Mouse (Mus musculus) liver, embryonic 16.5 days (tissue): ENCODE measurements around the gene Ppfia3. TPM values are rescaled to one million over a fixed set of nuclear protein-coding genes. Genes with fewer than 3 reads are reported as not detected.

Experiments
- ATAC-seq: fragments of 200-750 bp; cut with Nextera tagmentation; 2 replicates; pipeline ENCODE4 v1.8.0; 2017; ENCODE audit warnings: low read depth, mild to moderate bottlenecking, moderate number of reproducible peaks, moderate library complexity
- H3K27ac ChIP-seq: fragments of 300-500 bp; sonication (generic); 2 replicates; pipeline ENCODE4 v1.5.1; 2014; ENCODE audit warnings: mild to moderate bottlenecking, low read length
- H3K27me3 ChIP-seq: fragments of 300-500 bp; sonication (generic); 2 replicates; pipeline ENCODE4 v1.6.1; 2014; ENCODE audit warnings: low read depth, low read length, mixed read lengths; ENCODE audit not compliant: control insufficient read depth, insufficient read depth
- H3K36me3 ChIP-seq: fragments of 300-500 bp; sonication (generic); 2 replicates; pipeline ENCODE4 v1.6.1; 2014; ENCODE audit warnings: mild to moderate bottlenecking; ENCODE audit not compliant: control insufficient read depth, insufficient read depth
- H3K4me1 ChIP-seq: fragments of 300-500 bp; sonication (generic); 2 replicates; pipeline ENCODE4 v1.6.1; 2014; ENCODE audit warnings: low read depth, low read length, mixed read lengths; ENCODE audit not compliant: control insufficient read depth
- H3K4me2 ChIP-seq: fragments of 300-500 bp; sonication (generic); 2 replicates; pipeline ENCODE4 v1.6.1; 2014; ENCODE audit warnings: low read depth, low read length, mixed read lengths
- H3K4me3 ChIP-seq: fragments of 300-500 bp; sonication (generic); 2 replicates; pipeline ENCODE4 v1.5.1; 2014; ENCODE audit warnings: low read depth, mild to moderate bottlenecking, low read length
- H3K9ac ChIP-seq: fragments of 300-500 bp; sonication (generic); 2 replicates; pipeline ENCODE4 v1.6.1; 2014; ENCODE audit warnings: low read depth, low read length
- H3K9me3 ChIP-seq: fragments of 300-500 bp; sonication (generic); replicated peaks from 2 replicates; pipeline ENCODE4 v1.6.1; 2016; ENCODE audit warnings: low read length; ENCODE audit not compliant: control insufficient read depth
- WGBS: fragments of 180-500 bp; shearing (Covaris S2); extraction: QIAGEN DNeasy Blood & Tissue Kit; methylation state at CpG from one replicate; pipeline ENCODE4 v1.1.7; 2014; ENCODE audit not compliant: insufficient replicate concordance; 5-methylcytosine and 5-hydroxymethylcytosine counted together
- polyA plus RNA-seq: library from polyadenylated mRNA; unstranded; fragments of >200 nt; fragmentation: Nextera tagmentation; extraction: Ambion mirVana; gene quantifications from 2 replicates; pipeline ENCODE4 v1.2.1, GENCODE M21; 2015

The Ppfia3 gene
- polyA plus RNA-seq, 1 experiment from 2014 or later, result 0.19 TPM

DNA sequence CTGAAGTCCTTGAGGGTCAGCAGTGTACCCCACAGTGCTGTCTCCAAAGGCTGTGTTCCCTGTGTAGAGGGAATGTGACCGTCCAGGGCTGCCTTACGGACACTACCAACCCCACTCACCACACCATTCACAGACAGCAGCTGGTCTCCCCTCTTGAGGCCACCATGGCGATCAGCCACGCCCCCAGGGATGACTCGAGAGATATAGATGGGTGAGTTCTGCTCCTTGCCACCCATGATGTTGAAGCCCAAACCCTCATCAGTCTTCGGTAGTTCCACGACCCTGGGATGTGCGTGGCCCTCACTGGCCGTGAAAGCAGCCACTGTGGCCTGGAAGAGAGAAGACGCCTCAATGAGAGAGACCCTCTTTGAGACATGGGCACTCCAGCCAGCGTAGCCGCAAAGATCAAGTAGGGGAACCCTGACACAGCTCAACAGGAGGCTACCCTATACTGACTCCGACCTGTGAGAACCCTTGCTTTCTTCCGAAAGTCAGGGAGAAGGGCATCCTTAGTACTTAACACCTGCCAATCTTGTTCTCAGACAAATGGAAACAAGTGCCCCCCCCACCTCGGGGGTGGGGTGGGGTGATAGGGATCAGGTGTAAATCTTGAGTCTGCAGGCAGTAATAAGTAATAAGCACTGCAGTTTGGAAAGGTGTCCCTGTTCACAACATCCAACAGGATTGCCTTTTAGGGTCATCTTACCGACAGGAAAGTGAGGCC, 2.4 kb upstream of the Ppfia3 start:
- Histone ChIP-seq H3K9ac (no peak overlapping the region), H3K27ac (no peak overlapping the region), H3K9me3 (no peaks in the 10 kb centered on the region), H3K36me3 (peaks cover 4% of the 10 kb centered on the region; the same call in 1 of the 2 replicates), H3K4me3 (no peak overlapping the region), H3K4me1 (peaks cover 28% of the 10 kb centered on the region), H3K4me2 (no peak overlapping the region), H3K27me3 (peaks cover 49% of the 10 kb centered on the region)
- 59% methylated on average over 16 of the region's 16 CpGs for WGBS
- no peak for ATAC-seq

DNA sequence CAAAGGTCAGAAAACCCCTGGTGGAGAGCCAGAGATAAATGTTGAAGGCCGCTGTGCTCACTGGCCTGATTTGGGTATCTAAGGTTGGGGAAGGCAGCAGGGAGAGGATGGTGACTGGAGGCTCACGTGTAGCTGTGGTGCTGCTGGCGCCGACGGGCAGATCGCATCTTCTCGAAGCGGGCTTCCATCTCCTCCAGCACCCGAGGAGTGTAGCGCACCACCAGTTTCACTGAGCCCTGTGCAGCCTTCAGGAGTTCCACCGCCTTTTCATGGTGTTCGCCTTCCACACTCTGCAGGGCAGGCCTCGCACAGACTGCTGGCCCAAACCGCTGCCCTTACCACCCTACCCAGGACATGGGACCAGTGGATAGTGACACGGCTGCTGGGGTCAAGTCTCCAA, 1.4 kb upstream of the Ppfia3 start:
- 0 out of 2 replicates have a peak overlapping the region, but pooled peaks have one; percentile 91 for H3K4me2 ChIP-seq
- H3K9me3 ChIP-seq, result no peaks in the 10 kb centered on the region
- H3K27ac ChIP-seq, result no peak overlapping the region
- no peak for ATAC-seq
- H3K4me1 ChIP-seq, result peaks cover 28% of the 10 kb centered on the region
- WGBS, result 76% methylated on average over 15 of the region's 15 CpGs
- H3K9ac ChIP-seq, result no peak overlapping the region
- peaks cover 4% of the 10 kb centered on the region; the same call in 1 of the 2 replicates for H3K36me3 ChIP-seq
- no peak overlapping the region; the same call in 1 of the 2 replicates for H3K4me3 ChIP-seq
- H3K27me3 ChIP-seq, result peaks cover 59% of the 10 kb centered on the region

DNA sequence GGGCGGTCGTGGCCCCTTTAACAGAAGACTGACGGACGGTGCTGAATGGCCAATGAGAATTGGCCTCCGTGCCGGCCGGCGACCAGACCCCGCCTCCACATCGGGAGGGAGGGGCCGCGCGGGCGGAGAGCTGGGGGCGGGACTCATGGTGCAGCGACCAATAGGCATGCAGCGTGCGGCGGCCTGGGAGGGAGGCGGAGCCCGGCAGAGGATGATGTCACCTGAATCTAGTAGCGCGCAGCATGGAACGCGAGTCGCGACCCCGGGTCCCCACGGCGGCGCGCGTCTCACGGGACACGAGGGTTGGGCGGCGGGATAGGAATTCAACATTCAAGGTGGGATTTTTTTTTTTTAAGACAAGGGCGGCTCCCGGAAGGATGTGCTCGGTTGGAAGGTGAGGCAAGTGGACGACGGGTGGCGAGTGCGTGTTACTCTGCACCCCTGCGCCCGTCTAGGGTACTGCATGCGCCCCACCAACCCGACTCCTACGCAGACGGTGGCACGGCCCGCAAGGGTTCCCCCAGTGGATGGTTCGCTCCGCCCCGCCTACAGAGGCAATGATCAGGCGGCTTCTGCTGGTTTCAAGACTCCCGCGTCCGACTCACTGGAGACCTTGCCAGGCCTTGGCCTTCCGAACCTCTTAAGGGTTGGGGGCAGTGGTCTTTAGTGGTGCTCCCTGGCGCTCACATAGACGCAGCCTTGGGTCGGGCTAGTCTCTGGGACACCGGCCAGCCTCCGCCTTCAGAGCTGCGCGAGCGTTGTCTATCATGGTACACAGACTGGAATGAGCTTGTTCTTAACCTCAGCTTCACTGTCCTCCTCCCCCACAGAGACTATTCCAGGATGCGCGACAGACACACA, 431 bp upstream of the Ppfia3 start:
- H3K36me3 ChIP-seq, result no peaks in the 10 kb centered on the region
- no peaks in the 10 kb centered on the region for H3K9me3 ChIP-seq
- no peak overlapping the region for H3K27ac ChIP-seq
- H3K4me1 ChIP-seq, result peaks cover 30% of the 10 kb centered on the region
- H3K4me3 ChIP-seq, result peak overlapping the region; percentile 65
- peaks cover 68% of the 10 kb centered on the region for H3K27me3 ChIP-seq
- peak; percentile 87 for ATAC-seq
- under 1% methylated on average over 70 of the region's 70 CpGs for WGBS
- peak overlapping the region; percentile 63 for H3K9ac ChIP-seq
- H3K4me2 ChIP-seq, result peak overlapping the region; percentile 91

DNA sequence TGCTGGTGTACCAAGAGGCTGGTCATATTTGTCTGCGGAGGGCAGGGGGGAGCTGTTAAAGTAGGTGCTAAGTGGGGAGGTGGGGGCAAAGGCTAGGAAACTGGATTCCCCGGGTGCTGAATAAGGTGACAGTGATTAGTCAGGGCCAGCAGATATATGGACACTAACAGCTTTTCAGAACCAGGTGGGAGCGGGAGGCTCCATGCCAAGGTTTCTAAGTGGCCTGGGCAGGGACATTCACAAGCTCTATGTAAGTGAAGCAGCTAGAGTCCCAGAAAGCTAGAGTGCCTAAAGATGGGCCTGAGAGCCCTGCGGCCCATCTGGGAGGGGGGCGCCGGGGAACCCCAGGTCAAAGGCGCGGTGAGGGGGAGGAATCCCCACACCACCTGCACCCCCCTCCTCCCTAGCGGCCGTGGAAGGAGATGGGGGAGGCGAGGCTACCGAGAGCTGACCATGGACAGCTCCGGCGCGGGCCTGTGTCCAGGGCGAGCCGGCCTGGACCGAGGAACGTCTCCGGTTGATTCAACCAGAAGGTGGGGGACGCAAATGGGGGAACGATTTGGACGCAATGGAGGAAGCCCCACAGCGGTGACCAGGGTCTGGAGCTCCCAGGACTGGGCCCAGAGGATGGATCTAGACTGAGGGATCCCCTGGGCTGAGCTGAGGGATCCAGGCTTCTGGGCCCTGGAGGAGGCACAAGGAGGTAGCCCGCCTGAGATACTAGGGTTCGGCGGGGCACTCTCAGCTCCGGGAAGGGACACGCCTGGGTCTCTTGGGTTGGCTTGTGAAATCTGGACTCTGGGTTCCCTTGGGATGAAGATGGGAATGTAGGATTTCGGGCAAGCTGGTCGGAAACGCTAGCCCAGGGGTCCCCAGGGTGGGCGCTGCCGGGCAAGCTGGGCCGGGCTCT, 822 bp downstream of the Ppfia3 start:
- peaks cover 81% of the 10 kb centered on the region for H3K27me3 ChIP-seq
- peak overlapping the region; percentile 91 for H3K4me2 ChIP-seq
- no peak overlapping the region for H3K27ac ChIP-seq
- H3K4me3 ChIP-seq, result peak overlapping the region; percentile 65
- no peaks in the 10 kb centered on the region for H3K9me3 ChIP-seq
- H3K36me3 ChIP-seq, result no peaks in the 10 kb centered on the region
- peaks cover 39% of the 10 kb centered on the region for H3K4me1 ChIP-seq
- no peak for ATAC-seq
- 0 out of 2 replicates have a peak overlapping the region, but pooled peaks have one; percentile 33 for H3K9ac ChIP-seq
- WGBS, result 5% methylated on average over 34 of the region's 35 CpGs

DNA sequence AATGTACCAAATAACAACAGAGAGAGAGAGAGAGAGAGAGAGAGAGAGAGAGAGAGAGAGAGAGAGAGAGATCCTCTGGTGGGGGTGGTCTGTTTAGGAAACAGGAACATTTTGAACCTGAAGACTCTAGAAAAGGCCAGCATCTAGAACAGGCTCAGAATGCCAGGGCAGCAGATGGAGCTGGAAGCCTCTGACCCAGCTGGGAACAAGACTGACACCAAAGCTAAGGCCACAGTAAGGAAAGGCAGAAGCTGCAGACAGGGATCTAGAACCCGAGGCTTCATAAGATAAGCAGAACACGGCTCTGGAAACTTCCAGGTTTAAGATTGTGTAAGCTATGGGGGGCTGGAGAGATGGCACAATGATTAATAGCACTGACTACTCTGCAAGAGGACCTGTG, 2.8 kb downstream of the Ppfia3 start:
- Histone ChIP-seq H3K4me3 (no peak overlapping the region), H3K27ac (no peak overlapping the region), H3K9me3 (no peaks in the 10 kb centered on the region), H3K9ac (no peak overlapping the region), H3K36me3 (no peaks in the 10 kb centered on the region), H3K27me3 (peaks cover 79% of the 10 kb centered on the region), H3K4me2 (no peak overlapping the region), H3K4me1 (peaks cover 27% of the 10 kb centered on the region)
- WGBS, result 33% methylated on average over 2 of the region's 2 CpGs
- ATAC-seq, result no peak

DNA sequence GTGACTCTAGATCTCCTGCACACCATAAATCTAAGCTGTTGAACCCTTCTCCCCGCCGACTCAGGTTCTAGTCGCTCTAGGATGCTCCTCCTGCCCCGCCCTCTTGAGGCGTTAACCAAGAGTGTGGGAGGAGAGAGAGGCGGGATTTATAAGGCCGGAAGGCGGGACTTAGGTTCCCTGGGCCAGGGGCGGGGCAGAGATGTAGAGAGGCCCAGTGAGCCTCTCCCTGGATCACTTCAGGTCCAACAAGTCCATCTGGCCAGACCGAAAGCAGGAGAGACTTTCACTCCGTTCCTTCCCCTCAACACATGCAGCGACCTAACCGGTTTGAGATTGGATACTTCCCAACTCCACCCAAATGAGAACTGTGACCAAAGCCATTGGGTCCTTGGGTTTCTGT, 4.0 kb downstream of the Ppfia3 start:
- no peak overlapping the region for H3K4me3 ChIP-seq
- H3K9ac ChIP-seq, result no peak overlapping the region
- H3K27ac ChIP-seq, result no peak overlapping the region
- H3K36me3 ChIP-seq, result no peaks in the 10 kb centered on the region
- ATAC-seq, result no peak
- H3K4me1 ChIP-seq, result peaks cover 26% of the 10 kb centered on the region
- no peak overlapping the region for H3K4me2 ChIP-seq
- 5% methylated on average over 13 of the region's 13 CpGs for WGBS
- peaks cover 71% of the 10 kb centered on the region for H3K27me3 ChIP-seq
- no peaks in the 10 kb centered on the region for H3K9me3 ChIP-seq

DNA sequence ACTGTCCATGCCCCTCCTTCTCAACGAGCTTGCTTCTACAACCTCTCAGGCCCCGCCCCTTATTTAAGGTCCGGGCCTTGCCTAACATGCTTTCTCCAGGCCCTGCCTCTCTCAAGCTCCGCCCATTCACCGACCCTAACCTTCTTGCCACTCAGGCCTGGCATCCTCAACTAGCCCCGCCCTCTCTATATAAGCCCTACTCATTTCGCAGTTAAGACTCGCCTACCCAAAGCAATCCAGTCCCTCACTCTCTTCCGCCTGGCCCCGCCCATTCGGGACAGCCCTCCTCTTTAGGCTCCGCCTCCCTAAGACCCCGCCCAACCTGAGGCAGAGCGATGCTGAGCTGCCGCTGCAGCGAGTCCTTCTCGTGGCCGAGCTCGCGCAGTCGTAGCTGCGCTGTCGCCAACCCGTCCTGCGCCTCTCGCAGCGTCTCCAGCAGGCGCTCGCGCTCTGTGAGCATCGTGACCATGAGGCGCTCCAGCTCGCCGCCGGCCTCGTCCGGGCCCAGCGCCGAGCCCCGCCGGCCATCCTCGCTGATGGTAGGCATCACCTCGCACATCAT, 5.5 kb downstream of the Ppfia3 start:
- H3K9ac ChIP-seq, result no peak overlapping the region
- peaks cover 65% of the 10 kb centered on the region for H3K27me3 ChIP-seq
- no peaks in the 10 kb centered on the region for H3K9me3 ChIP-seq
- H3K4me2 ChIP-seq, result peak overlapping the region; percentile 54
- ATAC-seq, result peak; percentile 66
- WGBS, result under 1% methylated on average over 43 of the region's 43 CpGs
- peaks cover 15% of the 10 kb centered on the region for H3K4me1 ChIP-seq
- H3K27ac ChIP-seq, result no peak overlapping the region
- no peaks in the 10 kb centered on the region for H3K36me3 ChIP-seq
- peak overlapping the region; percentile 45 for H3K4me3 ChIP-seq

DNA sequence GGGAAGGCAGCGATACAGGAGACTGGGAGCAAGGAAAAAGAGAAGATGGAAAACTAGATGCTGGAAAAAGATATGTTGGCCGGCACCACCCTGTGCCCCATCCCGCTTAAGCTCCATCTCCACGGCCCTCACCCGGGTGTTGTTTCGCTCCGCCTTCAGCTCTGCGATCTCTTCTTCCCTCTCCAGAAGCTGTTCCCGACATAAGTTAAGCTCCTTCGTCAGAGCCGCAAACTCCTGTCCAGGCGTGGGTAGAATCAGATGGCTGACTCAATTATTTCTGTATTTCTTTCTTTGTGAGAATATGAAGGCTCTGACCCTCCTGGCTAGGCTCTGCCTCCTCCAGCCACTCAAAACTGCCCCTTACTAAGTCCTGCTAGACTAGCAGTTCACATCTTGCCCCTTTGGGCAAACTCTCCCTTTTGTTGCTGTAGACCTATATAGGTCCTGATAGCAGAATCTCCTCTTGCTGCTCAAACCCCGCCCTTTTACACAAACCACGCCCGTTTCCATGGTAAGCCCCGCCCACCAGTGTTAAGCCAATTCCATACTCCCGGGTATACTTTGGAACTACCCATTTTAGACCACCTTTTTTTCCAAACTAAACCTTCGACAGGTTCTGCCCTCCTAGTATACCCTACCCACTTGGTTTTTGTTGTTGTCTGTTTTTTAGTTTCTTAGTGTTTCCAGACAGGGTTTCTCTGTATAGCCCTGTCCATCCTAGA, 6.3 kb downstream of the Ppfia3 start:
- no peak overlapping the region for H3K27ac ChIP-seq
- no peak overlapping the region for H3K4me2 ChIP-seq
- H3K9ac ChIP-seq, result no peak overlapping the region
- H3K36me3 ChIP-seq, result no peaks in the 10 kb centered on the region
- H3K9me3 ChIP-seq, result no peaks in the 10 kb centered on the region
- ATAC-seq, result no peak
- WGBS, result 41% methylated on average over 18 of the region's 18 CpGs
- H3K27me3 ChIP-seq, result peaks cover 58% of the 10 kb centered on the region
- H3K4me1 ChIP-seq, result peaks cover 12% of the 10 kb centered on the region
- no peak overlapping the region for H3K4me3 ChIP-seq
